Mouse (Mus musculus): Measurements from ENCODE around the gene Tshz2.

Tshz2 gene

DNA sequence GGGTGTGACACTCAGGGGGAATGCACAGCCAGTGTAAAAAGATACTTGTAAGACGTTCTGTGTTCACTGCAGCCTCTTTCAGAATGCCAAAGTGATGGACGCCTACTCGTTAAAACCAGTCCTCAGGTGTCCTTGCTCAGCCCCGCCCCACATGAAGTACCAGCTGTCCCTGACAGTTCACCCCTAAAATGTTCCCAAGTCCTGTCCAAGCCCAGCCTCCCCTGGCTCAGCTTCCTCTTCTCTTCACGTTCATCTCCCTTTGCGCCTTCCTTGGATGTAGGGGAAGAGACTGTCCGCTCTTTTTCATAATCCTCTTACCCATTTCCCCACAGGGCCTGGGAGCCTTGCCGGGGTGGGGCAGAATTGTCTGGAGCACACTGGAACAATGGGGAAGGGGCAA, 374.0 kb downstream of the Tshz2 start:
- no peak for DNase-seq (ENCODE audit: low spot score in 2 of 2)

DNA sequence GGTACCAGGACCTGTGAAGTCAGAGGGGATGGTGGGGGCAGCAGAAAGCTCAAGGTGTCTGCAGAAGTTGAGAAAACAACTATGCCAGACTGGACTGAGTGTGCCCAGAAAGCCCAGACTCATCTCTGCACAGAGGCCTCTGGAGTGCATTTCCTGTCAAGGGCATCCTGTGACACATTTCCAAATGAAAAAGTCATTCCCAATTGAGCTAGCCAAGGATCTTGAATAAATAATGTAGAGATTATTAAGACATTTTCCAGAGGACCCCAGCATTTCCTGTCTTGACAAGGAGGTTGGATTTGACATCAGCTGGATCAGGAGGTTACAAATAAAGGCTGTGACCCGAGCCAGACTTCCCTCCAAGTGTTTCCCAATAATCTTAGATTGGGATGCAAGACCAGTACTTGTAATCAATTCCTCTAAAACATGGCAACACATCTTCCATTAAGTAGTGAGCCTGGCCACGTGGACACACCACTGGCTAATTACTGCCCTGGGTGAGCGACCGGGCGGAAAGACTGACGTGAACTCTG, 374.7 kb downstream of the Tshz2 start:
- no peak for DNase-seq (ENCODE audit: low spot score in 2 of 2)

DNA sequence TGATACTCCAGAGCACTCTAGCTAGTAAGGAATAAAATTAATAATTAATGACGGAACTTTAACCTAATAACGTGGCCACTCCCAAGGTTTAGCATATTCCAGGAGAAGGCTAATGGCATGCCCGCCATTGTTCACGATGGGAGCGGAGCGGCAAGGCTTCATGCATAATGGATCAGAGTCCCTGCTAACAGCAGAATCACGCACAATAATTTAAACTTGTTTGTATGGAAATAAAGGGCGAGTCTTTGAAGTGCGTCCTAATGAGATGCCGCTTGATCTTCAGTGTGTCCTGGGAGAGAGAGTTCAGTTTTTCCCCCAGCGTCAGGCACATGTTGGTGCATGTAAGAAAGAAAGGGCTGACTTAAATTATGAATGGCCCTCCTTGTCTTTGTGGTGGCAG, 376.9 kb downstream of the Tshz2 start:
- DNase-seq (ENCODE audit: low spot score in 2 of 2), result no peak

DNA sequence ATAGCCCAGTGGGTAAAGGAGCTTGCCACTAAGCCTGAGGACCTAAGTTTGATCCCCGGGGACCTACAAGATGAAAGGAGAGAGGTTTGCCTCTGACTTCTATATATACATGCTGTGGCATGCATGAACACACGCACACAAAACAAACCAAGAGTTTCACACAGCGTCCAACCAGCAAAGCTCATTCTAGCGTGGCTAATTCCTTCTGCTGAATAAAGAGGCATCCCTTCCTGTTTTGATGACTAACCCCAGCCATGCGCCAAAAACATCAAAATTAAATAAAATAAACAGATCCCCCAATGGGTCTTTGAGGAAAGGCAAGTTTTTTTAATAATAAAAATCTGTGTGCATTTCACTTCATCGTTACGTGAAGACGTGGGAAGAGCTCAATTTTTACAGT, 379.0 kb downstream of the Tshz2 start:
- DNase-seq (ENCODE audit: low spot score in 2 of 2), result no peak

DNA sequence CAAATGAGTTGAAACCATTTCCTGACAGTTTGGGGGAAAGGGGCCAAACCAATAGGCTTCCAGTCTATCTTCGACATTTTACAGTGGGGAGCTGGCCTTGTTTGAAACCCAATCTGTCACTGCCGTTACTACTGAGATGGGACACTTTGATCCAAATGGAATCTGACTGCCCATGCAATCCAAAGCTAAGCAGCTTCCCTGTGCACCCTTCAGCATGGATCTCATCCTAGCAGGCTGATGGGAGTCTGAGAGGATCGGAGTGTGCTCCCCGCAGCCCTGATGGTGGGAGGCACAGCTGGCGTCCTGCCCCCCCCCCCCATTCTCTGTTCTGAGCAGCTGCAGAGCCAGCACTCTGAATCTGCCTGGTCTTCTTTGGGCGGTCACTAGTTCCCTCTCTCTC, 384.5 kb downstream of the Tshz2 start:
- no peak for DNase-seq (ENCODE audit: low spot score in 2 of 2)

DNA sequence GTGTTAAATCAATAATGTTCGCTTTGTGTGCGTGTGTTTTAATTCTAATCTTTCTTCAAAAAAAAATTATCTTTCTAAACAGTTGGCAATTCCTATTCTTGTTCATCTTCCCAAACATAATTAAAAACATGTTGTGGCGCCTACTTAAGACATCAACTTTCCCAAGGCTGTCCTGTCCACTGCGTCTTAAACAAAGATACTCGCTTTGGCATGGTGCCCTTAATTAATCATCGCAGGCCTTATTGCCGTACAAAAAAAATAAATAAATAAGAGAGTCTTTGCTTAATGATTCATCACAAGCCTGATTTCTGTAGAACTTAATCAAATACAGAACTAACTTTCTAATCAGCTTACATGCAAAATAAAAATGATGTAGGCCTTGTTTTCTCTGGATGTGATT, 385.1 kb downstream of the Tshz2 start:
- no peak for DNase-seq (ENCODE audit: low spot score in 2 of 2)

DNA sequence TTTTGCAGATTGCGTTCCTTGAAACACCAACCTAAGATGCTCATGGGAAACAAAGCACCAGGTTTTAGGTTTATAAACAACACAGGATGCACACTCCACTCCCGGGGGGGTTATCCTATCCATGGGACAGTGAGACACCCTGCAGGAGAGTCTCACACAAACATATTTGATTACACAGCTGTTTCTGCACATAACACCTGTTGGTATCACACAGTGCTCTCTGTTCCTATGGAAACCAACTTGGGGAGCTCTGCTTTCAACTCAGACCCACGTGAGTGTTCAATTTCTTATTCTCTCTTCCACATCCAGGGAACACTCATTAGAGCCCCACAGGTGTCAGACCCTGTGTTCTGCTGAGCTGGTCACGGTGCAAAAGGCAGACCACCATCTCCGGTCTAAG, 390.1 kb downstream of the Tshz2 start:
- DNase-seq (ENCODE audit: low spot score in 2 of 2), result no peak

DNA sequence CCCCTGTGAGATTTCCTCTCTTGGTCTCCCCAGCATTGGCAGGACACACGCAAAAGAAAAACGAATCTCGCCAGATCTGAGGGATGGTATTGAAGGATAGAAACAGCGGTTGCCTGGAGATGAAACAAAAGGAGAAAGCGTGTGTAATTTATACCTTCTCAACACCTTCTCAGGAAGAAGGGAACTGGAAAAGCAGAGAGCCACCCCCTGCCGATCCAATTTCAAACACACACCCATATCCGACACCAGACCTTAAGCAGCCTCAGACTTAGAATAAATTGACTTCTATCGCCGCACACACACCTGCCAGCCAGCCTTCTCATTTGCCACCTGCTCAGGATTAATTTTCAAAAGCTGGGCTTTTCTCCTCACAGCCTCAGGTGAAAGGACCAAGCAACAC, 390.9 kb downstream of the Tshz2 start:
- DNase-seq (ENCODE audit: low spot score in 2 of 2), result no peak

DNA sequence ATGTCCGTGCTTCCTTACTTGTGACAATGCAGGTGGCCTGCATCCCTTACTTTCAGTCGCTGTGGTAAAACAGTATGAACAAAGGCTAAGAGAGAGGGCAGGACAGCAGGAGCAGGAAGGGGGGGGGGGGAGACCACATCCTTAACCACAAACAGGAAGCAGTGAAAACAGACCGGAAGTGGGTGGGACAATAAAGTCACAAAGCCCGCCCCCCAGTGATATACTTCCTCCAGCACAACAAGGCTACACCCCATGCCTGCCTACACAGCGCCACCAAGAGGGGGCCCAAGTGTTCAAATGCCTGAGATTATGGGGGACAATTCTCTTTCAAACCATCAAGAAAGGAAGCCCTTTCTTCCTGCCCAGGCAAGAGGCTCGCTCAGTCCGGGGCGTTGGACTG, 392.1 kb downstream of the Tshz2 start:
- DNase-seq (ENCODE audit: low spot score in 2 of 2), result no peak

DNA sequence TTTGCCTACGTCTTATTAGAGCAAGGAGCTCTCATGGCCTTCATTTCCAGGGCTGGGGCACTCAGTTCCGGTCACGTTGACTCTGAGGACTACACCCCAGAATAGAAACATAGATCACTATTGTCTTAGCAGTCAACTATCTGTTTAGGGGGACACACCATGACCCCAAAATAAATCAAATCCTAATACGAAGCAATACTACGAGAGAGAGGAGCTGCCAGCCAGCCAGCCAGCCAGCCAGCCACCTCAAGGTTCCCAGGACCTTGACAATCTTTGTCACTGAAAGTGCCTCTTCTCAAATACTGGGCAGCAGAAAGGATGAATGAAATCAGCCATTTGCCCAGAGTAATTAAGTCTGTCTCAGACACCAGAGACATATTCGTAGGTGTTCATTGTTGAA, 393.1 kb downstream of the Tshz2 start:
- no peak for DNase-seq (ENCODE audit: low spot score in 2 of 2)

DNA sequence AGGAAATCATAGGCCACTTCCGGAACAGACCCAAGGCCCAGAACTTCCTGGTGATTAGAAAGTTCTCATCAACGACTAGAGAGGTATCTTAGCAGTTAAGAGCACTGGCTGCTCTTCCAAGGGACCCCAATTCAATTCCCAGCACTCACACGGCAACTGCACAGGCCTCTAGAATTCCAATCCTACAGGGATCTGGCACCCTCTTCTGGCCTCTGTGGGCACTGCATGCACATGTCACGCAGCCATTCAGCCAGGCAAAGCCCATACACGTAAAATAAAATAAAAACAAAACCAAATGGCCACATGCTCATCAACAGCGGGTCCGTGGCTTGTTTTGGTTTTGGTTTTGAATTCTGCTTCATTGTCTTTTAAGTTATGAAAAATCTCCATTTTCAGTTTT, 395.0 kb downstream of the Tshz2 start:
- no peak for DNase-seq (ENCODE audit: low spot score in 2 of 2)

DNA sequence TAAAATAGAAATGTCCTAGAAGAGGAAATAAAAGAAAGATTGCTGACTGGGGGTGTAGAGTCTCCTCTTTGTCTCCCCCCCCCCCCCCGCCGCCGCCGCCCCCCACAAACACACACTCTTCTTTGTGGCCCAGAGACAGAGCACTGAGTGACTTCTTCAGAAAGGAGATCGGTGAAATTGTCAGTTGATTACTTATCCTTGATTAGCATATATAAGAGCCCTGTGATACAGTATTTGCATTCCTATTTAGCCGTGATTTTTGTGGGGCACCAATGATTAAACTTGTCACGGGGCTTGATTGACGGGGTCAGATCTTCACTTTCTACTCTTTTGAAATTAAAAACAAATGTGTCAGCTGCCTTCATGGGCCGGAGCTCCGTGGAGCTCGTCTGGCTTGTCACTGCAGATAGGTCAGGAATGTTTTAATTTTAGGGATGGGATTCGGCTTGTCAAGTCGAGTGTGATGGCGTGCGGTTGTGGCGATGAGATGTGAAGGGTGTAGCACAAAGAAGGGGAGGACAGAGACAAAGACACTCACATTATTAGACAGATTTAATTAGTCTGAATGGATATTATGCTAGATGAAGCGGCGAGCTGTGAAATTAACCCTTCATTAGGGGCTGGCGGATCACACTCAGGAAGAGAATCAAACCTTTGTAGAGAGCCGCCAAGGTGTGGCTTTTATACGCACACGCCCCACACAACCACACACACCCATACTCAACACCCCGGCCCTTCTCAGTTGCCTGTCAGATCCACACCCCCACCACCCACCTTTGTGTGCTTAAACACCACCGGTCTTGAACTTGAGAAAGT, 395.9 kb downstream of the Tshz2 start:
- DNase-seq (ENCODE audit: low spot score in 2 of 2), result no peak

DNA sequence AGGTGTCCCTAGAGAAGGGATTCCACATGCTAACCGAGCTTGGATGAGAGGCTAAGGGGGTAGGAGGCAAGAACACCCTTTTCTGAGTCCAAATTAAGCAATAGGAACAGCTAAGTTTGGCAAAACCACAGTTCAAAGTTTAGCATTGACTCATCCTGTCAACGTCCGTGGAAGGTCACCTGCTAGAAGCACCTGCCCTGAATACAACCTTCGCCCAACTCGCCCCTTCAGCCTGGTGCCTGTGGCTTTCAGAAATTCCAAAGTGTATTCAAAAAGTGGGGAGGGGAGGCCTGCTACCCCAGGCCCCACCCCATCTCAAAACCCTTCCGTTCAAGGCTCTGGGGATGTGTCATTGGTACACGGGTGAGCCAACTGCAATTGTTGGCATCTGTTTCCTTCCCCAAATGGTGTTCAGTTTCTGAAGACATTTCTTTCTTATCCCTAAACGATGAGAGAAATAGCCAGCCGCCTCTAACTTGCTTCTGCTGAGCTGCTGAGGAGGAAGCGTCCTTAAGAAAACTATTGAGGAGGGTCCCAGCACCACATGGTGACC, 396.6 kb downstream of the Tshz2 start:
- DNase-seq (ENCODE audit: low spot score in 2 of 2), result no peak

DNA sequence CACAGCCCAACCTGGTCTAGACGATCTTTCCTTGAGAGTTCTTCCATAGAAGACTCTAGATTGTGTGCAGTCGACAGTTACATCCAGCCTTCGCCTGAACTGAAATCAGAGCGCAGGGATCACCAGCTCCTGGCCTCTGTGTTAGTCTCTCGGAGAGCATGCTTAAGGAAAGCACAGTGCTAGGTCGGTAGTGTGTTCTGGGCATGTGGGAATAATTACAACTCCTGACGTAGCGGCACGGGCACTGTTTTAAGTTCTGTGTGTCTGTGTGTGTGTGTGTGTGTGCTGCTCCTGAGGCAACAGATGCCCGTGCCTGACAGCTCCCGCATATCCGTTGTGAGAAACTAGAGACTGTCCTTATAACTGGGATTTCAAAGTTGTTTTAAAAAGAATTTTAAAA, 398.4 kb downstream of the Tshz2 start:
- DNase-seq (ENCODE audit: low spot score in 2 of 2), result no peak

DNA sequence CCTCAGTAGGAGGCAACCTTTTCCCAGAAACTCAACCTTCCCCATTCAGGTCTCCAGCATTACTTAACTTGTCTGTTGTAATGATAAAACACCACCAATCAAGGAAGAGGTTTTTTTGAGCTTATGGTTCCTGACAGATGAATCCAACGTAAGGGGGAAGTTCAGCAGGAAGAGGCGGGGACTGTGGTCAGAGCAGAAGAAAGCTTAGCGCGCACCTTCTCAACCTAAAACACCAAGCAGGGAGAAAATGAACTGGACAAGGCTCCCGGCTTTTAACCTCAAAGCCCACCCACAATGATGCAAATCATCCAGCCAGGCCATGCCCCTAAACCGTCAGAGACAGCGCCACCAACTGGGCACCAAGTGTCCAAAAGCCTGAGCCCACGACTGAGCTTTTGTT, 399.1 kb downstream of the Tshz2 start:
- no peak for DNase-seq (ENCODE audit: low spot score in 2 of 2)

DNA sequence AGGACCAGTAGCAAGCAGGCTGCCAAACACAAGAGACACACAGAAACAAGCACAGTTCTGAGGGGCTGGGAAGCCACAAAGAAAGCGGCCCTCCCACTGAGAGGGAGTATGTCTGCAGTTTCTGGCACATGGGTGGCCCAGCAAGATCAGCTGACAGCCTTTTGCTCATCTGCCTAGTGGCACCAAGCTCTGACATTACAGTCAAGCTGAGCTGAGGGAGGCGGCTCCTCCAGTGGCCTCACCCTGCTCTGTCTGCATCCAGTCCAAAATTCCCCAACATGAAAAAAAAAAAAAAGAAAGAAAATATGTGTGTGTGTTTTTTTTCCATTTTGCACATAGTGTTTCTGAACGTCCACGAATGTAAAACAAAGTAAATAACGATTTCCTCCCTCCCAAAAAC, 400.4 kb downstream of the Tshz2 start:
- DNase-seq (ENCODE audit: low spot score in 2 of 2), result no peak

DNA sequence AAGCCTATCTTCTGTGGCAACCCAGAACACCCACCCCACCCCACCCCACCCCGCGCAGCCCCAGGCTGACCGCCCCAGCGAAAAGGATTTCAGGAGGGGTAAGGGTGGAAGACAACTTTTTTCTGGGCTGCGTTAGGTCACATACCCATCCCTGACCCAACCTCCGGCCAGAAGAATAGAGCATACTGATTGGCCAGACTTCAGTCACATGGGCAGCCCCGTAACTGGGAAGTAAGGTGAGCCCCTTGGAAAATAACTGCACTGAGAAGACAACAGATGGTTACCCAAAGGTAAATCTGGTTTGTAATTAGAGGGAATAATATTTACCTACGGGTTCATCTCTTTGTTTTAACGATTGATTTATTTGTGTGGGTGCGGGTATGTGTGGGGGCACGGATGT, 402.0 kb downstream of the Tshz2 start:
- no peak for DNase-seq (ENCODE audit: low spot score in 2 of 2)

DNA sequence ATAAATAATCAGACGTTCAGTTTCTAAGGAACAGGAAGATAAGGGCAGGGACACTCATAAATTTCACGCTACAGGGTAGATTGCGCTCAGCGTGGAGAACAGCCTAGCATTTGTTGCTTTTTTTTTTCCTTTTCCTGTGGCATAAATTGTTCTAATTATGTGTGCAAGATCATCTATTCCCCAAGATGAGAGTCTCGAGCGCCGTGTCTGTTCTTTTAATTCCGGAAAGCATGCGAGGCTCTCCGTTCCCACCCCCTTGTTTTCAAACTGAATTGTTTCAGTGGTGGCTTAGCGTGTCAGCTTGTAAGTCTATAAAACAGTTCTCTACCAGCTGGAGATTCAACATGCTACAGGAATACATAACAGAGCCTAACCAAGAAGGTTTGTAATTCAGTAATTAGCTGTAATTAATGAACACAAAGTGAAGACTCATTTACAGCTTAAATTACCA, 404.0 kb downstream of the Tshz2 start:
- no peak for DNase-seq (ENCODE audit: low spot score in 2 of 2)

DNA sequence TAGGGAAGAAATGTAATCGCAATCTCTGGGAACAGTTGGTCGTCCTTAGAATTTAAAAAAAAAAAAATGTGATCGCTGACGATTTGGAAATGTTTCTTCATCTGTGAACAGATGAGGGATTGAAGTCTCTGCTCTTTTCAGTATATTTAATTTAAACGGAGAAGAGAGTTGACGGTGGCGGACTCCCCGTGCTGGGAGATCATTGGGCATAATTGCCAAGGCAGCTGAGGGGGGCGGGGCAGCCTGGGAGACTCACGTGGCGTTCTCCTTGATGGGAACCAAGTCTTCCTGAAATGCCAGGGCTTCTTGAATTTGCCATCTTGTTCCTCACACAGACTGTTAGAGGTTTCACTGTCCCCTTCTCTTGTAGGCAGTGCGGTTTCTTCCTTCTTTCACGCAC, 404.5 kb downstream of the Tshz2 start:
- DNase-seq (ENCODE audit: low spot score in 2 of 2), result no peak

DNA sequence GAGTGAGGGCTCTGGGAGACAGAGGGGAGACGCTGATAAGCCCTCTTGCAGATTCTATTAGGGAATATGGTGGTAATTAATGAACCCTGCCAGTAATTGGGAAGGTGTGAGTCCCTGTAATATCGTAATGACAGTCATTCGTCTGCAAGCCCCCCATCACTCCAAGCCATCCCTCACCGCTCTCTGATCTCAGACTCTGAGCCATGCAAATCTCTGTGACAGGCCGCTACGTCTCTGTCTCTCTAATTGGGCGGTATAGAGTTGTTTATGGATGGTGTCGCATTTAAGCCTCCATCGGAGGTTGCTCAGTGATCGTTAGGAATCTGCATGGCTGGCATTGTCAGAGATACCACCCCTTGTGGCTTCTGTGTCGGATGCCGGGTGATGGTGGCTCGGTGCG, 407.0 kb downstream of the Tshz2 start:
- no peak for DNase-seq (ENCODE audit: low spot score in 2 of 2)

DNA sequence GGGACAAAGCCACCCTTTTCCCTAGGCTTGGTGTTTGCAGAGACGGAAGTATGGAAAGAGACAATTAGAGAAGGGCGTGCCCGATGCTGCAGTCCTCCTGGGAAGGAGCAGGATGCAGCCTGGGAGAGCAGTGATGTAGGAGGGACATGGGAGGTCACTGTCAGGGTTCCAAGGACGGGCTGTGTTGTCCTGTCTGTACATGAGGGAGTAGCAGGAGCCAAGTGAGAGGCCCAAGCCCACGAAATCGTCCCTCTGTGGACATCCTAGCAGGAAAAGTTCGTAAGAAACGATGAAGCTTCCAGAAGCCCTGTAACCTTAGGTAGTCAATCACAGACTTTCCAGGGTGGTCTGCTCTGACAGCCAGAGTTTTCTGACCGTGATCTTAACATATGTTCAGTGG, 408.3 kb downstream of the Tshz2 start:
- DNase-seq (ENCODE audit: low spot score in 2 of 2), result no peak

DNA sequence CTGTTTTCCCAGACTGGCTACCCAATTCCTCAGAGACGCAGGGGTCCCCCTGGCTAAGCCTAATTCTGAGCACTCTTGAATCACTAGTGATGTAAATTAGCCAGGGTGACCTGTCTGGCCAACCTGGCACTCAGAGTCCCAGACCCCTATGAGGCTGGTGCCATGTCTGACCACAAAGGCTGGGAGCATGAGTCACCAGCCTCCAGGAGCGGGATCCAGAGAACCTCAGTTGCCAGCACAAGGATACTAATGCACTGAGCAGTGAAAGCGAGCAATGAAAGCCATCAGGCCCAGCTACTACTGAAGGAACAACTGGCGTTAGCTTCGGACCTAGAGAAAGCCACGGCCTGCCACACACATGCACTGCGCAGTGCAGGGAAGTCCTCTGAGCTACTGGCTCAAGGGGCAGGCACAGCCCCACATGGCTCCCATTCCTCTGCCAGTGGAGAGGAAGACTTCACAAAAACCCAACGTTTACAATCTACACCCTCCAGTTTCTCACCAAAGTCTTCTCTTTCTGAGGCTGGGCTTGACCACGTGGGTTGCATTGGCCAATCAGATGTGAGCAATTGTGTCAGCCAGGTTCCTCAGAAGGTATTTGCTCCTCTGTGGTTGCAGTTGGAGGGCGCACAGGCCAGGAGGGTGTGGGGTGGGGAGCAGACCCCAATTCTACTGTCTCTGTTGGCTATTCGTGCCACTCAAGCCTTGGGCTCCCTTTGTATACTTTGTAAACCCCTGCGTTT, 409.8 kb downstream of the Tshz2 start:
- no peak for DNase-seq (ENCODE audit: low spot score in 2 of 2)

DNA sequence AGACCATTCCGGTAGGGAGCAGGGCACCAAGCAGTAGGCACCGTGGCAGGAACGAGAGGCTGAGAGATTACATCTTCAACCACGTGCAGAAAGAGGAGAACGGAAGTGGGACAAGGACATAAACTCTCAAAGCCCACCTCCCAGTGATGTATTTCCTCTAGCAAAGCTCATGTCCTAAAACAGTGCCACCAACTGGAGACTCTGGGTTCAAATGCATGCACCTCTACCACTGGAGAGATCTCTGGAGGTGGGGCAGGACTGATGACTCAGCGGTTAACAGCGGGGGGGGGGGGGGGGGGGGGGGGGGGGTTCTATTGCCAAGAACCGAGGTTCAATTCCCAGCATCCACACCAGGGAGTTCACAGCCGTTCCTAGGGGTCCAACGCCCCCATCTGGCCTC, 410.5 kb downstream of the Tshz2 start:
- DNase-seq (ENCODE audit: low spot score in 2 of 2), result no peak
